ENCODE assay signal across 16 mouse cellular contexts in genomic region chr12:71532708-71533450, GRCm38 (mm10).
DNase-seq lines count a peak whose midpoint lies in the region; ATAC-seq lines count a peak whose summit lies in the region.
"Had no signal": no experiment of that assay in that cellular context is flagged by ENCODE, and none has a peak within 500 bp of the region (broad histone marks: within the 10 kb centered on the region; RNA-seq: fewer than 3 reads in every experiment).

No protein-coding gene starts in this region.

- no peak overlapping the region for H3K4me3 ChIP-seq in forebrain, embryonic 15.5 days
- no peak overlapping the region for H3K4me3 ChIP-seq in midbrain, embryonic 10.5 days
- no peak overlapping the region for H3K4me3 ChIP-seq in neural tube, embryonic 14.5 days (ENCODE audit: low read depth, low read length)
- H3K4me3 ChIP-seq: erythroblast, embryonic 14.5 days; heart, embryonic 15.5 days; liver, embryonic 15.5 days had no signal

- whole genome bisulfite sequencing in forebrain, embryonic 15.5 days = 19% methylated on average over 22 of the region's 22 CpGs
- WGBS in midbrain, embryonic 10.5 days = 58% methylated on average over 22 of the region's 22 CpGs
- WGBS in neural tube, embryonic 14.5 days = 19% methylated on average over 22 of the region's 22 CpGs

- peak overlapping the region; percentile 73 for H3K27ac ChIP-seq in forebrain, embryonic 15.5 days (replicated peaks)
- H3K27ac ChIP-seq in midbrain, embryonic 10.5 days (replicated peaks) = peak overlapping the region; percentile 76
- H3K27ac ChIP-seq in neural tube, embryonic 14.5 days (ENCODE audit: low read depth, low read length) = peak overlapping the region; percentile 72
- H3K27ac ChIP-seq: heart, embryonic 15.5 days; liver, embryonic 15.5 days had no signal

- H3K36me3 ChIP-seq in forebrain, embryonic 15.5 days = no peaks in the 10 kb centered on the region
- H3K36me3 ChIP-seq in midbrain, embryonic 10.5 days = no peaks in the 10 kb centered on the region
- no peaks in the 10 kb centered on the region for H3K36me3 ChIP-seq in neural tube, embryonic 14.5 days (ENCODE audit: control insufficient read depth, insufficient read depth, low read length)
- H3K36me3 ChIP-seq: heart, embryonic 15.5 days; liver, embryonic 15.5 days had no signal

- DNase-seq in embryo, embryonic 11 days = peak; percentile 60
- DNase-seq in midbrain, embryonic 10.5 days (ENCODE audit: low spot score) = peak; percentile 54
- no peak for DNase-seq in layer of hippocampus, postnatal 14 days (ENCODE audit: low spot score in 2 of 2)
- DNase-seq in adrenal gland, postnatal 14 days = no peak
- DNase-seq in lung, postnatal 4 days = no peak
- DNase-seq: cerebellum, postnatal 14 days; gastrocnemius, postnatal 25 days; left cerebral cortex, postnatal 4 days; right cerebral cortex, postnatal 4 days had no signal

- H3K4me2 ChIP-seq in forebrain, embryonic 15.5 days (replicated peaks) = no peak overlapping the region
- H3K4me2 ChIP-seq in neural tube, embryonic 14.5 days (ENCODE audit: low read depth, low read length) = peak overlapping the region; percentile 0; the same call in 1 of the 2 replicates
- H3K4me2 ChIP-seq: heart, embryonic 15.5 days; liver, embryonic 15.5 days had no signal

- H3K9me3 ChIP-seq in forebrain, embryonic 15.5 days = no peaks in the 10 kb centered on the region
- no peaks in the 10 kb centered on the region for H3K9me3 ChIP-seq in midbrain, embryonic 10.5 days (replicated peaks)
- no peaks in the 10 kb centered on the region for H3K9me3 ChIP-seq in neural tube, embryonic 14.5 days (ENCODE audit: control insufficient read depth, low read length)
- H3K9me3 ChIP-seq: heart, embryonic 15.5 days; liver, embryonic 15.5 days had no signal

- H3K4me1 ChIP-seq in forebrain, embryonic 15.5 days = peaks cover 23% of the 10 kb centered on the region
- H3K4me1 ChIP-seq in midbrain, embryonic 10.5 days = peaks cover 20% of the 10 kb centered on the region
- H3K4me1 ChIP-seq in neural tube, embryonic 14.5 days (ENCODE audit: control insufficient read depth, insufficient read depth, low read length) = peaks cover 17% of the 10 kb centered on the region
- H3K4me1 ChIP-seq: heart, embryonic 15.5 days; liver, embryonic 15.5 days had no signal

- peak; percentile 93 for ATAC-seq in forebrain, embryonic 15.5 days (replicated peaks)
- ATAC-seq in neural tube, embryonic 14.5 days (ENCODE audit: low read depth) = peak; percentile 91
- ATAC-seq: intestine, embryonic 16.5 days had no signal

- no peak overlapping the region for H3K9ac ChIP-seq in forebrain, embryonic 15.5 days (replicated peaks)
- H3K9ac ChIP-seq in neural tube, embryonic 14.5 days (replicated peaks; ENCODE audit: low read depth, low read length) = no peak overlapping the region
- H3K9ac ChIP-seq: heart, embryonic 15.5 days; liver, embryonic 15.5 days had no signal

- no peaks in the 10 kb centered on the region for H3K27me3 ChIP-seq in forebrain, embryonic 15.5 days
- peaks cover 16% of the 10 kb centered on the region for H3K27me3 ChIP-seq in midbrain, embryonic 10.5 days (ENCODE audit: low read depth, poor library complexity, severe bottlenecking)
- no peaks in the 10 kb centered on the region for H3K27me3 ChIP-seq in neural tube, embryonic 14.5 days (ENCODE audit: control insufficient read depth, insufficient read depth, low read length)
- H3K27me3 ChIP-seq: CH12.LX; heart, embryonic 15.5 days; liver, embryonic 15.5 days had no signal

Comparison
In these comparisons a context has a peak if more than half of its experiments do, and no peak if none do; other contexts are left out.
1. DNase-seq: peak in embryo, embryonic 11 days (single experiment) and midbrain, embryonic 10.5 days (single experiment); none in layer of hippocampus, postnatal 14 days (0 of 2), adrenal gland, postnatal 14 days (single experiment) and lung, postnatal 4 days (0 of 2).
2. Peak in every context shown above with its lines, with median percentiles within 50 percentile points of each other: H3K27ac ChIP-seq.